Mouse (Mus musculus): ENCODE results near the gene Acvrl1. TPM values are rescaled to one million over a fixed set of nuclear protein-coding genes. Genes with fewer than 3 reads are reported as not detected.

Gene Acvrl1
- polyA plus RNA-seq, 1 experiment from 2014 or later, result 6.5 TPM

DNA sequence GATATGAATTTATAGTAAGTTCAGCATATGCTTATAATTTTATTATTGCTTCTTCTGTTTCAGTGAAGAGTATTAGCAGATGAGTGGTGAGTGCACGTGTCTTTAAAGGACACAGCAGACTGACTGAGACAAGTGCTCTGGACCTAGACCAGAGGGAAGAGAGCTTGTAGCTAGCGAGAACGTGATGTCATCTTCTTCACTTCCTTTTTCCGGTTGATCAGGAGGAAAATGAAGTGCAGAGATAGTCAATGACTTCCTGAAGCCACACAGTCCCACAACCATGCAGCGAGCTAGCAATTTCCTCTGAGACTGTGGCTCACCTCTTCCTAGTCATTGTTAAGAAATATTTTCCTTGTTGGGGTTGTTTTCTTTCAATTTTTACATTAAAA lies 62.4 kb downstream of the Acvrl1 start:
- peak; percentile 32 for DNase-seq (ENCODE audit: low spot score)

DNA sequence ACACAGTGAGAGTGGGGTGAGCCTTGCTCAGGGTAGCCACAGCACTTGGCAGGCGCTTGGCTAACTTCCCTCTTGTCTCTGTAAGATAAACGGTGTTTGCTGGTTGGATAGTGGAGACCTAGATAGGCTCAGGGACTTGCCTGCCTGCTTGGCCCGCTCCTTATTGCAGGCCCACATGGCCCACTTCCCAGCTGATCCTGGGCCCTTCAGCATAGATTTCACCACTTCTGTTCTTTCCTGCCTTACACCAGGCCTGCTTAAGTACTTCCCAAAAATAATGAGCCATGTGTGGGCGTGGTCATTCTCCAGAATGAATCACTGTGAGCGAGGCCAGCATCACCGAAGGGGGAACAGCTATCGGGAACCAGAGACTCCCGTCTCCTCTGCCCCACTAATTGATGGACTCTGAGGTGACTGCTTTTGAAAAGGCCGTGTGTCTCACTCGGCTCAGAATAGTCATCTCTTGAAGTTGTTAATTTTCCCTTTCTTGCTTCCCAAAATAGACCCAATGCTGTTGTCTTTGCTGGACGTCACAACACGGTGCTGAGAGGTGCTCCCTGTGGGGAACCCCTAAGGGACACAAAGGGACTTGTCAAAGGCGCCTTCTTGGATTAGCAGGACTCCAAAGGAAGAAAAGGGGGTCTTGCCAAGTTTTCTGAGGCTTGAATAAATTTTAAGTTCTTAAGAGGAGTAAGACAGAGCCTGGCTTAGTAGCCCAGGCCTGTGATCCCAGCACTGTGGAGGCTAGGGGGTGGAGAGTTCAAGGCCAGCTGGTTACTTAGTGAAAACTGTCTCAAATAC lies 63.3 kb downstream of the Acvrl1 start:
- DNase-seq (ENCODE audit: low spot score), result no peak

DNA sequence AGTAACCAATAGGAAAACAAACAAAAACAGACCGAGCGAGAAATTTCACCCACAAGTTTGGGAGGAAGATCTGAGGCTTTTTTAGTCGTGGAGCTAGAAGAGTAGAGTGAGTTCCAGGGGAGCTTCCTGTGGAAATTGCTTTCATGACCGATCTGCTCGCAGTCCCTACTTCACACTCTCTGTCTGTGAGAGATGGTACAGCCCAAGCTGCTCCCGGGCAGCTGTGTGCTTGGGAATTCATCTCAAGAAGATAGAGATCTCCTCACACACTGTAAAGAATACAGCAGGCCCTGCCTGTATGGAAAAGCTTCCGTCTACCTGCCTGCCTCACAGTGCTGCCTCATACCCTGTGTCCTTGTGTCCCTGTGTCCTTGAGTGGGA lies 63.9 kb downstream of the Acvrl1 start:
- no peak for DNase-seq (ENCODE audit: low spot score)

DNA sequence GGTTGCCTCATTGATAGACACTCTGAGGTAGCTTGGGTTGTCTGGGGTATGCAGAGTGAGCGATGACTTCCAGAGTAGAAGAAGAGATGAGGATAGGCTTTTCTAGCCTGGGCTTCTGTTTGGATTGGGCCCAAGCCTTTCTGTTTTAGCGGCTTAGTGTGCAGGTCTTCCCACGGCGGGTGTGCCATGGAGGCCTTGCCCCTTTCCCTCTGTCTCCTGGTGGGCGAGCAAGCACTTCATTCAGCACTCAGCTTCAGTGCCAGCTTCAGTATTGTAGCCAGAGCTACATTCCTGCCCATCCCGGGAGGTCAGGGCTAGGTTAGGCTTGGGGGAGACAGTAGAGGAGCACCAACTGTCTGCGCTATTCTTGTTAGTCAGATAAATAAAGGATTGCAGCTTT lies 64.3 kb downstream of the Acvrl1 start:
- DNase-seq (ENCODE audit: low spot score), result no peak

DNA sequence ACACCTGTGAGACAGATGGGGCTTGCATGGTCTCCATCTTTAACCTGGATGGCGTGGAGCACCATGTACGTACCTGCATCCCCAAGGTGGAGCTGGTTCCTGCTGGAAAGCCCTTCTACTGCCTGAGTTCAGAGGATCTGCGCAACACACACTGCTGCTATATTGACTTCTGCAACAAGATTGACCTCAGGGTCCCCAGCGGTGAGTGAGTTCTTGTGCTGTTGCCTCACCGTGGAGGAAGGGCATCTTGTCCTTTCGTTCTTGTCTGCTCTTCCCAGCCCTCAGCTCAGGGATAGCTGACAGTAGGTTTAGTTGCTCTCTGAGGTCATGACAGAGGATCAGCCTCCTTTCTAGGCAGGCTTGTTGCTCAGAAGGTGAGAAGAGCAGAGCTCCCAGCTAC lies 65.6 kb downstream of the Acvrl1 start:
- DNase-seq (ENCODE audit: low spot score), result no peak

Small RNAs within 50 kb of the gene (microRNA-seq; reads per million reads assigned to microRNA genes)
- gene Mir6962 (ENCODE audit: borderline number of aligned reads), result not detected

Other genes starting within 250 kb of the Acvrl1 start
- not detected in 2 replicates for gene Gm47841, start 81.1 kb upstream of the Acvrl1 start, polyA plus RNA-seq (2015; fragmentation: Nextera tagmentation; extraction: Ambion mirVana)
- 0.04 TPM in 2 replicates for gene Fignl2, start 50.0 kb upstream of the Acvrl1 start, polyA plus RNA-seq (2015; fragmentation: Nextera tagmentation; extraction: Ambion mirVana)
- not detected in 2 replicates for gene Ankrd33, start 12.8 kb upstream of the Acvrl1 start, polyA plus RNA-seq (2015; fragmentation: Nextera tagmentation; extraction: Ambion mirVana)
- gene Acvr1b, start 45.5 kb downstream of the Acvrl1 start, polyA plus RNA-seq (2015; fragmentation: Nextera tagmentation; extraction: Ambion mirVana), result 3.9 and 4.6 TPM in 2 replicates
- 1.2 TPM in 2 replicates for gene Grasp, start 95.7 kb downstream of the Acvrl1 start, polyA plus RNA-seq (2015; fragmentation: Nextera tagmentation; extraction: Ambion mirVana)
- gene Nr4a1, start 125.7 kb downstream of the Acvrl1 start, polyA plus RNA-seq (2015; fragmentation: Nextera tagmentation; extraction: Ambion mirVana), result 24.4 and 27.4 TPM in 2 replicates
- 95.1 and 103 TPM in 2 replicates for gene Atg101, start 155.8 kb downstream of the Acvrl1 start, polyA plus RNA-seq (2015; fragmentation: Nextera tagmentation; extraction: Ambion mirVana)
- gene 6030408B16Rik, start 164.7 kb downstream of the Acvrl1 start, polyA plus RNA-seq (2015; fragmentation: Nextera tagmentation; extraction: Ambion mirVana), result 0.22 and 0.40 TPM in 2 replicates
- gene Krt80, start 241.6 kb downstream of the Acvrl1 start, polyA plus RNA-seq (2015; fragmentation: Nextera tagmentation; extraction: Ambion mirVana), result 0.65 and 0.72 TPM in 2 replicates